Mouse (Mus musculus): Measurements from ENCODE around the gene Pip5k1c.

Pip5k1c gene

DNA sequence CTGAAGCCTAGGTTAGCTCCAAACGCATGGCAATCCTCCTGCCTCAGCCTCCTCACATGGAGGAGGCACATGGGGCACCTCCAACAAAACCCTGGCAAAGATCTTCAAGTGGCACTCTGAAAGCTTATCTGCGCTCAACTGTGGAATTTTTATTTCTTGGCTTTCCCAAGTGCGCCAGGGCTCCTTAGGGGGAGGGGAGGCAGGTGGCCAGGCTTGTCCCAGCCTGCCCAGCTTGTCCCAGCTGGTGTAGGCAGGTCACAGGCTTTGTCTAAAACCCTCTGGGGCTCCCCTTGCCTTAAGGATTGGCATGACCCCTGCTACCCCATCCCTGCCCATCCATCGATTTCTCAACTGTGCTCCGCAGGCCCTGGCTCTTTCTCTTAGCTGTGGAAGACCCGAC, 8.6 kb upstream of the Pip5k1c start:
- DNase-seq (ENCODE audit: low read depth) = no peak

GRCm38 (mm10) chr10:81284719-81285118, 8.0 kb upstream of the Pip5k1c start:
- DNase-seq (ENCODE audit: low read depth) = no peak

DNA sequence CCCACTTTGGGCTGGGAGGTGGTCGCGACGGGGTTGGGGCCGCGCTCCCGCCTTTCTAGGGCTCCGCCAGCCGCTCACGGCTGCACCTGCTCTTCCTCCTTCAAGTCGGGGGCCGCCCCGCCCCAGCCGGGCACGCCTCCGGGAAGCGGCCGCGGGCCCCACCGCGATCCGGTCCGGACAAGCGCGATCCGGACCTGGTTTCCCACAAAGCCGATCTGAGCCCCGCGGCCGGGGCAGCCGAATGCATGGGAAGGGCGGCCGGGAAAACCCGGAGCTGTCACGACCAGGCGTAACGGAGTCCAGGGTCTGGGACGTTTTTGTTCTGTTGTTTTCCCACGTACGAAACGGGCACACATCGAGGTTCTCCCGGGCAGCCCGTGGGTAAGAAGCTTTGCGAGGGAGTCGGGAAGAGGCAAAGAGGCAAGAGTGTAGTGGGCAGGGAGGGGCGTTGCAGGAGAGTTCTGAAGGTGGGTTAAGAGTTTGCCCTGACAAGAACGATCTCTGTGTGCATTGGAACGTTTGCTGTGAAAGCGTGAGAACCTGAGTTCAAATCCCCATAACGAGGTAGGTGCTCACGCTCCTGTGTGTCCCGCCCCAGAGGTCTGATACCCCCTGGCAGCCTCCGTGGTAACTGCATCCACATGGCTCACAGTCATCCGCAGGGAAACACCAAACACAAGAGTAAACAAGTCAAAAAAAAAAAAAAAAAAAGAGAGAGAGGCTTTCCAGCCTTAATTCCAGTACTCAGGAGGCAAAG, 6.9 kb upstream of the Pip5k1c start:
- DNase-seq (ENCODE audit: low read depth) = no peak

- DNase-seq (ENCODE audit: low read depth) = no peak
These were observed 6.2 kb upstream of the Pip5k1c start for GRCm38 (mm10) chr10:81286586-81286985.

DNA sequence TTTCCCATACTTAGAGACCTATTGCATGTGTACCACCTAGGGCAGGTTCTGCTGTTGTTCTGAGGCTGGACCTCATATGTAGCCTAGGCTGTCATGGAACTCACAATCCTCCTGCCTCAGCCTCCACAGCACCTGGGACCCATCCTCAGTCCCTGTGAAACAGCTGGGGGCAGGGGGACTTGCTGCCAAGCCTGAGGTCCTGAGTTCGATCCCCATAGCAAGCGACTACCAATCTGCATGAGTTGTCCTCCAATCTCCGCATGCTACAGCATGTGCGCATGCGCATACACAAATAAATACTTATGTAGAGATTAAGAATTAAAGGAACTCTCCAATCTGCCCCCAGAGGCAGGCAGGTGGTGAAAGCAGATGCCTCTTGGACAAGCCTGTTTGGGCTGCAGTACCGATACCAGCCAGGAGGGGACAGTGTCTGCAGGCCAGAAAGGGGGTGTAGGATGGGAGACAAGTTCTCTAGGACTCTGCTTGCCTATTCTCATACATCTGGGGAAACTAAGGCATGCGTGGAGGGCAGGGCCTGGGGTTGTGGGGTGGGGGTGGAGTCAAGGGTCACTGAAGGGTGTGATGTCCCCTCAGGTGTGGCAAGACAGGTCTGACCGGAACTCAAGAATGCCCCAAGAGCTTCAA, 5.1 kb upstream of the Pip5k1c start:
- DNase-seq (ENCODE audit: low read depth) = no peak

DNA sequence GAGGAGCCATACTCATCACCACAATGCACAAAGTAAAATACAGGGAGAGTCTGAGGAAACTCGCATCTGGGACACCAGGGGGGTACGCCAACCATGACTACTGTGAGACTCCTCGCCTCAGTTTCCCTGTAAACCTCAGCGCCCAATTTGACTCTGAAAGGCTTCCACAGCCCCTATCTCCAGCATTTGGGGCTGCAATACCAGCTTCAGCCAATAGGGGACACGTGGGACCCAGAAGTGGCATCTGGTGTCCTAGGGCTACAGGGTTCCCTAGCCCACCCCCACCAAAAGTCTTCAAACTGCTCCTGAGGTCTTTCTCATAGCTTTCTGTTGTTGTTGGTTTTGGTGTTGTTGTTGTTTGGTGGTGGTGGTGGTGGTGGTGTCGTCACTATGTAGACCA, 4.2 kb upstream of the Pip5k1c start:
- no peak for DNase-seq (ENCODE audit: low read depth)

- DNase-seq (ENCODE audit: low read depth) = no peak
These were observed 3.5 kb upstream of the Pip5k1c start for GRCm38 (mm10) chr10:81289278-81289677.

- no peak for DNase-seq (ENCODE audit: low read depth)
These were observed 3.0 kb upstream of the Pip5k1c start for GRCm38 (mm10) chr10:81289811-81290210.

DNA sequence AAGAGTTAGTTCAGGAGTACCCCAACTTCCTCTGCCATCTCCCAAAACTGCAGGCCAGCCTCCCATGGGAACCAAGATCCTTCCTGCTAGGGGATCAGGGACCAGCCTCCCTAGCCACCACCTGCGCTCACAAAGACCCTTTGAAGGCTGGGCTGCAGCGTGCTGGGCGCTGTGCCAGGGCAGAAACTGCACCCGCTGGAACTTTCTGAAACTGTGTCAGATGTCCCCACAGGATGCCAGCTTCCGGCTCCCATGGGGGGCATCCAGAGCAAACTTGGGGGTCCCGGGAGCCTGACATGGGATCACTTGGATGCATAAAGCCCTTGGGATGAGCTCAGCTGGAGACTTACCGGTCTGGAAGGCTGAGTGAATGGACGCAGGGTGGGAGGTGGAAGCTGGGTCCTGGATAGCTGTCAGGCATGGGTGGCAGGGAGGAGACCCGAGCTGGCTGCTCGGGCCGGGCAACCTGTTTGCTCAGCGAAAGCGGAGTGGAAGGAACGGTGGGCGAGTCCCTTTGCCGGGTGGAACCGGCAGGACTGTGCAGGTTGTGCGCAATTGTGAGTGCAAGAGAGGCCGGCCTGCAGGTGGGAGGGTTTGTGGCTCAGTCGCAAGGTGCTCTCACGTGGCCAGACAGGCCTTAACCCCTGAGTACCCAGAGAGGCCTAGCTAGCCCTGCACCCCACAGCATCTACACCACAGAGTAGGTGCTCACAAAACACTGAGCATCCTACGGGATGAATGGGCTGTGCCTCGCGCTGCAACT, 1.9 kb upstream of the Pip5k1c start:
- DNase-seq (ENCODE audit: low read depth) = no peak

- DNase-seq (ENCODE audit: low read depth) = no peak
These were observed 1.2 kb upstream of the Pip5k1c start, which contains the start of gene Tjp3 for GRCm38 (mm10) chr10:81291511-81292104. TSS of gene Tjp3 (minus strand) at chr10:81291581.

DNA sequence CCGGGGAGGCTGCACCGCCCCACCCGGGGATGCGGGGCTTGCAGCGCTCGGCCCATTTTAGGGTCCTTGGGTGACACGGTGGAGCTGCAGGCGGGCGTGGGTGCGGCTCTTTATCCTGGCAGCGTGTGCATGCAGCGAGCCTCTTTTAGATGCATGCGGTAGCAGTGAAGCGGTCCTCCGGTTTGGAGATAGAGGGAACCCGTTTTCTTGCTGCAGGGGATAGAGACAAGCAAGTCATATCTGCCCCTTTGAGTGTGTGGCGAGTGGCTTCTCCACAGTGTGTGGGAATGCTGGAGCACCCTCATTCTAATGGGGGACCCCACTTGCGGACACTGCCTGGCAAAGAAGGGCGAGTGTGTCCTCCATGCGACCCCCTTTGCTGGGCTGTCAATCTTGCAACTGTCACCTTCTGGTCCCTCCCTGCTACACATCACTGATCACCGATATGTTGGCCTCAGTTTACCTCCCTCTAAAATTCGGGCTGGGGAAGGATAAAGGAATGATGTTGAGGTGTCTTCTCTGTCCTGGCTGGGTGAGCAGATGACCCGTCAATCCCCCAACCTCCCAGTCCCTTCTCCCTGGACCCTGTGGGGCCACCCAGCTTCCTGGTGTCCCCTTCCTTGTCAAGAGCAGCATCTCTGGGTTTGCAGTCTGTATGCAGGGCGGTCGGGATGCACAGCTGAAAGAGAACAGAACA, 719 bp downstream of the Pip5k1c start:
- no peak for DNase-seq (ENCODE audit: low read depth)

GRCm38 (mm10) chr10:81294442-81294841, 1.7 kb downstream of the Pip5k1c start:
- DNase-seq (ENCODE audit: low read depth) = no peak

- no peak for DNase-seq (ENCODE audit: low read depth)
These were observed 2.4 kb downstream of the Pip5k1c start for GRCm38 (mm10) chr10:81295185-81295584.

DNA sequence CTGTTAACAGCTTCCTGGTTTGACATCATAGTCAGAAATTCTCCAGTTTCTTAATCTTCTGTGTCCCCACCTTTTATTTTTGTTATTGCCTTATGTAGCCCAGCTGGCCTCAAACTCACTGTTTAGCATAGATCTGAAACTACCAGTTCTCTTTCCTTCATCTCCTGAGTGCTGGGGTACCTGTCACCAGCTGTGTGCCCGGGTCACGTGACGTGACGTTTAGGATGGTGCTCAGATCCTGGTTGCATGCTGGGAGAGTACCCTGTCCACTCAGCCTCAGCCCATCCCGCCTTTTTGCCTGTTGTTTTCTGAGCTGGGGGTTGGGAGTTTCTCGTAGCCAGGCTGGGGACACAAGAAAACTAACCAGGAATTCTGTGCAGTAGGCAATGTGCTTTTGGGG, 4.5 kb downstream of the Pip5k1c start:
- no peak for DNase-seq (ENCODE audit: low read depth)

DNA sequence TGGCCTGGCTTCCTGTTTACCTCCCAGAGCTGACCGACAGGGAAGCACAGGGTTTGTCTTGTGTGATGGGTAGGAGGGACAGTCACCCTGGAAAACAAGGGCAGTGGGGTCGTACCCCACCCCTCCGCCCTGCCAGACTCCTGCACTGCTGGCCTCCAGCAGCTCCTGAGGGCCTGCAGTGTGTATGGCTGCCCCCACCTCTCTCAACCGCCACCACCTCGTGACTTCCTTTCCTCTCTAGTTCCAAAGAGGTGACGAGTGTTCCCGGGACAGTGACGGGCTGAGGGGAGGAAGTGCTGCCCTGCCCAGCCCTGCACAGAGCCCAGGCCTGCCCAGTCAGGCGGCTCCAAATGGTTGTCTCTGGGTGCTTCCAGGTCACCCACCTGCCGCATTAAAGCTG, 5.1 kb downstream of the Pip5k1c start:
- no peak for DNase-seq (ENCODE audit: low read depth)

GRCm38 (mm10) chr10:81298369-81299100, 5.8 kb downstream of the Pip5k1c start:
- DNase-seq (ENCODE audit: low read depth) = no peak

DNA sequence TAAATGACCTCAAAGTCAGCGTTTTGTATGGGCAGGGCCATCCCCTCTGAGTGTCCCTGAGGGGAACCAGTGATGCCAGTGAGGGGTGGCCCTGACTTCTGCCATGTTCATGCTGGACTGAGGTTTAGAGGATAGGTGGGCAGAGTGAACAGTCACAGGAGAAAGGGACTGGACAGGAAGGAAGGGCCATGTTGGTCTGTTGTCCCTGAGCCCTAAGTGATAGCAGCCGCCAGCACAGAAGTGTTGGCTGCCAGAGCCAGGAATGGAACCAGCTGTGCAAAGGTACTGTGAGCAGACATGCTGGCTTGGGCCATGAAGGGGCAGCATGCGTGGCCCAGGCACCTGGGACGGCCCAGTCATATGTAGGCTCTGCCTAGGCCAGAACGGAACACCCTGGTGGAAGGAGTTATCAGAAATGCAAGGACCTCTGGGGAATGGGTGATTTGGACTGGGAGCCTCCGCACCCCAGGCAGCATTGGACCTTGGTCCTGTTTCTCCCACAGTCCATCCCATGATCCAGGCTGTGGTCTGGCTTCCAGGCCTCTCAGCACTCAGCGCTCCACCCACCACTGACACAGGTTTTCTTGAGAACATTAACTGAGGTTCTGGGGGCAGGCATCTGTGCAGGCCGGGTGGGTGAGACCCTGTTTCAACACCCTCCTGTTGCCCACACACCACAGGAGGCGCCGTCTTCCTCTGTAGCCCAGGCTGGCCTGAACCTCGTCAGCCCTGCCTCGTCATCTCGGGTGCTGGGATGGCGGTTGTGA, 7.0 kb downstream of the Pip5k1c start:
- DNase-seq (ENCODE audit: low read depth) = no peak

DNA sequence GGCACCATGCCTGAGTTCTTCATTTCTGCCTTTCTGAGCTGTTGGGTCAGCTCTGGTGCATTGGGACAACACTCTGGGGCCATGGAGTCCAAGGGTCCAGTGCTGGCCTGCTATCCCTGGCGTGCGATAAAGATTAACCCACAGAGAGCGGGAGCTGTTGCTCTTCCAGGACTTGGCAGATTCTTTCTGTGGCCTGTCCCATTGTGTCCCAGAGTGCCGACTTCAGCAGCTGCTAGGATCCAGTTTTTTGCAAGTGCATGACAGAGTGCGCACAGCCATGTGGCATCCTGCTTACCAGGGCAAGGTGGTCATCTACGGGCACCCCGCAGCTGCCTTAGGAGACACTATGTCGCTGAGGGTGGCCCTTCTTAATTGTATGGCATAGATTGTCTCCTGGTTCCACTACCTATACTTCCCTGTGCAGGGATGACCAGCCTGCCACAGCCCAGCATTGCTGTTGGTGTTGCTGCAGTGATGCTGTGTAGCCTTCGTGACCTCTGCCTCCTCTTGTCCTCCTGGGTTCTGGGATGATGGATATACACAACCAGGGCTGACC, 7.7 kb downstream of the Pip5k1c start:
- no peak for DNase-seq (ENCODE audit: low read depth)

GRCm38 (mm10) chr10:81301321-81301720, 8.6 kb downstream of the Pip5k1c start:
- no peak for DNase-seq (ENCODE audit: low read depth)

DNA sequence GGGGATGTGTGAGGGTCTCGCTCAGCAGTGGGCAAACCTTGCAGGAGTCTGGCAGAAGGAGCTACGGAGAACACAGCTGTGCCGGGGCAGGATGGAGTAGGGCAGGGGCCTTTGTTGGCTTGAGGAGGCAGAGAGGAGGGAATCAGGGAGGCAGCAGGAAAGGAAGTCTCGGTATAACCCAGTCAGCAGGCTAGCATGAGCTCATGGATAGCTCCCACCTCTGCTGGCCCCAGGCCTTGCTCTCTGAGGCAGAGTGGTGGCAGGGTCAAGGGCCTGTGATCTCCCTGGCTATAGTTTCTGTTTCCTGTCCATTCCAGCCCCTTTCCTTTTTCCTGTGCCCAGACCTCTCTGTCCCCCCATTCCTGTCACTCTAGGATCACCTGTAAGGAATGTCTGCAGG, 9.5 kb downstream of the Pip5k1c start:
- no peak for DNase-seq (ENCODE audit: low read depth)

Measured in fibroblast of lung, adult 2 months (primary cell).